In genomic region chr13:59212296-59212701, GRCm38 (mm10) we compare ENCODE assay signal across 10 mouse cellular contexts.
DNase-seq lines count a peak whose midpoint lies in the region; ATAC-seq lines count a peak whose summit lies in the region.
"Had no signal": no experiment of that assay in that cellular context is flagged by ENCODE, and none has a peak within 500 bp of the region (broad histone marks: within the 10 kb centered on the region; RNA-seq: fewer than 3 reads in every experiment).

No protein-coding gene starts in this region.

- no peak for DNase-seq in cerebellum, adult 11 months
- DNase-seq in brain, adult 2 months (ENCODE audit: low read depth, low spot score), result peak; percentile 93
- peak; percentile 61 to 62 for DNase-seq in layer of hippocampus, adult 8-10 months (ENCODE audit: low spot score in 2 of 2)
- DNase-seq in left cerebral cortex, postnatal 14 days (ENCODE audit: low spot score in 2 of 2), result peak; percentile 81
- DNase-seq in kidney, postnatal 10 days, result no peak
- DNase-seq in natural killer cell, adult 2 months (ENCODE audit: low spot score in 2 of 2), result no peak
- DNase-seq: gastrocnemius, postnatal 10 days; lung, adult 2 months had no signal

- ATAC-seq in cerebellum, adult (ENCODE audit: insufficient number of reproducible peaks, low FRiP score, low TSS enrichment), result 0 out of 2 replicates have a peak, but pooled peaks have one; percentile 31
- no peak for ATAC-seq in megakaryocyte progenitor cell, adult 5-6 weeks (replicated peaks; ENCODE audit: poor library complexity)

- intact Hi-C loops in left cerebral cortex, postnatal 14 days (cut with DNase I), result loop anchor here (1.0 kb wide), 1 partner anchor 65 kb away; no protein-coding TSS in a partner anchor

Comparison
In these comparisons a context has a peak if more than half of its experiments do, and no peak if none do; other contexts are left out.
1. DNase-seq: peak in brain, adult 2 months (single experiment), layer of hippocampus, adult 8-10 months (2 of 2) and left cerebral cortex, postnatal 14 days (2 of 2); none in cerebellum, adult 11 months (single experiment), kidney, postnatal 10 days (single experiment) and natural killer cell, adult 2 months (0 of 2).